Mouse (Mus musculus): Measurements from ENCODE around the gene Calml3.

DNA sequence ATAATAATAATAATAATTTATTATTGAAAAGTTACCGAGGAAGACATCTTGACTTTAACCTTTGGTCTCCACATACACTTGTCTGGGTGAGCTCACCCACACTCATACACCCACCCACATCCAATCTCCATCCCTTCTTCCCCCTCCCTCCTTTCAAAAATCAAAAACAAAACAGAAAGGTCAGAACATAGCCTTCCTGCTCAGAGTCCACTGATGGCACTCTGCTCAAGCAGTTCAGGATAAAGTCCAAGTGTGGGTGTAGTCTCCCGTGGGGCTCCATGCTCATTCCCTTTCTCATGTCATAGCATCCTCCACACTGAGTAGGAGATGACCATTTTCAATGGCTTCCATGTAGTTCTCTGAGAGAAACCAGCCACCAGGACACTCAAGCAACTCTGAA, 50.8 kb downstream of the Calml3 start:
- TF ChIP-seq CTCF (conservative IDR thresholded peaks at IDR 0.05; ENCODE audit: low read length) (no peak), POU5F1 (IDR thresholded peaks at IDR 0.05; ENCODE audit: borderline replicate concordance, low read length) (no peak)
